Mouse (Mus musculus) liver (tissue): ENCODE data around the gene Klhl29.
"Not testable (repeated sequence)": the region's sequence is repeated elsewhere in the genome, so short reads cannot be mapped to it uniquely, and the experiment has no call there.

ENCODE experiments used
- DNase-seq: peaks from one replicate; pipeline ENCODE4 v3.0.0-alpha.2; 2020; ENCODE audit warnings: mixed read lengths

Gene Klhl29

GRCm38 (mm10) chr12:5353416-5353815, 22.1 kb downstream of the Klhl29 start:
- DNase-seq: no peak

- no peak for DNase-seq
Observed at GRCm38 (mm10) chr12:5352771-5353170, 22.7 kb downstream of the Klhl29 start.

GRCm38 (mm10) chr12:5350491-5351285, 24.8 kb downstream of the Klhl29 start:
- no peak for DNase-seq

DNA sequence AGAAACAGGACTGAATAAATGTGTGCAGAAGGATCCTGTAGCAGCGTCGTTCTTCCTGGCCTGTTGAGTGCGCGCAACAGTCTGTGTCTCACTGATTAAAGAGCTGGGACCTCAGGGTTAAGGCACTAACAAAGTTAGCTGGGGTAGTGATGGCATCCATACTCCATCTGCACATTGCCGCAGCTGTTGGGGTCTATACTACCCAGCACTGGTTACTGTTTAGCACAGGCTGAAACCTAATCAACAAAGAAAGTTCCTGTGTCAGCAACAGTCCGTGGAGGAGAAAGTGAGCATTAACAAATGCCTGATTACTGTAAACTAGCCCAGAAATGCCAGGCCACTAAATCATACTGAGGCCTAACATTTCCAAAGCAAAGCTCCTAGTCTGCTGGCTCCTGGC, 30.4 kb downstream of the Klhl29 start:
- DNase-seq: no peak

DNA sequence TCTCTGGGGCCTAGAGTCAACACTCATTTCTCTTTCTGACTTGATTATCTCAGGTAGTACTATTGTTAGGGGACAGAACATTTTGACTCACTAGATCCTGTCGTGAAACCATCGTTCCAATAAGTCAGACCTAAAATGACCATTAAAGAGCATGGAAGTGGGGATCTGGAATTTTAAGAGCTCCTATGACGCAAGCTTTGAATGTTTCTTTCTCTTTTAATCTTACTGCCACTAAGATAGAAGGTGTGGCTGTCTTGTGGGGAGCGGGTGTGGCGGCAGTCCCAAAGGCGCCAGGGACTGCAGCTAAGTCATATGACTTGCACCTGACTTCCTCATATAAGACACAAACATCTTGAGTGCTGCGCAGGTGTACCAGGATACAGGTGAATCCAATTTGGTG, 31.0 kb downstream of the Klhl29 start:
- not testable (repeated sequence) for DNase-seq

DNA sequence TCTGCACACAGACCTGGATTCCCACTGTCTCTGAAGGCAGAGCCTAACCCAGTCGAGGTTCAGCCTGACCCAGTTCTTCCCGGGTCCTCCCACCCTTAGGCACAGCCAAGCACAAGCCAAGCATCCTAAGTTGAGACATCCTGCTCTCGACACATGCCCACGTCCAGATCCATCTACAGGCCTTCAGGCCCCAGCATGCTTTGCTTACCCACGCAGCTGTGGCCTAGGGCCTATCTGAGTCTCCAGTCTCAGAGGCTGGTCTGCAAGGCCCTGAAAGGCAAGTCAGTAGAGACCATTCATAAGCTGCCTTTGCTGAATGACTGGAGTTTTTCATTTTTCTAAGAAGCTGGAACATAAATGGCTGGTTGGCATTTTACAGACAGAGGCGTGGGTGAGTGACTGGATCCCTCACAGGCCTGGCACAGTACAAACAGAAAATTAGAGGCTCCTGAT, 35.3 kb downstream of the Klhl29 start:
- no peak for DNase-seq

GRCm38 (mm10) chr12:5336927-5337712, 38.4 kb downstream of the Klhl29 start:
- DNase-seq: no peak

- DNase-seq: no peak
Observed at GRCm38 (mm10) chr12:5336331-5336730, 39.2 kb downstream of the Klhl29 start.

DNA sequence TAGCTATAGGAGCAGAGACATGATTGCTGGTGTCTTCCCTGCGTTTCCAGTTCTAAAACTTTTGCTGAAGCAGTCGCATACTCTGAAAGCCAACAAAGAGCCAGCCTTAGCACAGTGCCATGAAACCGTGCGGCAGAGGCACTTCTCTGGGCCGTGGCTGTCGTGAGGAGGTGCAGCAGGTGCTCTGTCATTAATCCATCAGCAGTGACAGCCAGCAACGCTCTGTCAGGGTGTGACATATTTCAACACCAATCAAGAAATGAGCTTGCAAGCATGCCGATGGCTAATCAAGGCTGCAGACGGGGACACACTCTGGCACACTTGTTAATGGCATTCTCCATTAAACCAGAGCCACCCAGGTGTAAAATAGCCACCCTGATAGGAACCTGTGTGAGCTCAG, 40.5 kb downstream of the Klhl29 start:
- no peak for DNase-seq

DNA sequence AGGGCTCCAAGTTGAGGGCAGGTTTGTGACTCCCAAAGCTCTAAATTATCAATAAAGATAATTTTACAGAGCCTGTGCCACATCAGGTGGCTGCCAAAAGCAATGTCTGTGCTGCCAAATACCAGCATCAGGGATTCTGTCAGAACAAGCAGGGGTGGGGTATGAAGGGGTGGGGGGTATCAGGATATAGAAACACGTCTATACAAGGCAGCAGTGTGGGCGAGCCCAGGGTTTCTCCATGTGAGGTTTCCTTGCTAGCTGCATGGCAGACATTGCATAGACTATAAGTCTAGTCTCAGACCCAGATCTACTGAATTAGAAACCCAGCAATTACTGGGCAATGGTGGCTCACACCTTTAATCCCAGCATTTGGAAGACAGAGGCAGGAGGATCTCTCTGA, 41.3 kb downstream of the Klhl29 start:
- no peak for DNase-seq

GRCm38 (mm10) chr12:5331810-5332484, 43.5 kb downstream of the Klhl29 start:
- DNase-seq: no peak

GRCm38 (mm10) chr12:5330496-5331070, 44.9 kb downstream of the Klhl29 start:
- no peak for DNase-seq

- DNase-seq: no peak
Observed at GRCm38 (mm10) chr12:5322444-5323087, 52.9 kb downstream of the Klhl29 start.

DNA sequence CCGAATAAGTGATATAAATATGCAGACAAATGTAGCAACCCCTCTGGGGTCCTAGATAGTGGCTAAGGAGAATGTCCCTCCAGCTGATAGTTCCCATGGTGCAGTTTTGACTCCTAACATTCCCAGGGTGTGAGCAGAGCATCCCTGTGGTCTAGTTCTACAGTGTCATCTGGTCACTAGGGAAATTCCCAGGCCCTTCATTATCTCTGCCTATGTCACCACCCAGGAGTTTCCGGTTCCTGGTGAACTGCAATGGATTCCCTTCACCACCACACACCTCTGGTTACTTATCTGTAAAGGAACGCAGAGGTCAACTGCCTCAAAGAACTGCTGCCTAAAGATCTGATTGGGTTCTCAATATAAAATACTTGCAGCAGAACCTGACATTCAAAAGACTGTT, 54.5 kb downstream of the Klhl29 start:
- no peak for DNase-seq

- no peak for DNase-seq
Observed at GRCm38 (mm10) chr12:5319359-5319973, 56.0 kb downstream of the Klhl29 start.

- no peak for DNase-seq
Observed at GRCm38 (mm10) chr12:5316029-5316567, 59.4 kb downstream of the Klhl29 start.

- DNase-seq: no peak
Observed at GRCm38 (mm10) chr12:5307923-5308322, 67.6 kb downstream of the Klhl29 start.

DNA sequence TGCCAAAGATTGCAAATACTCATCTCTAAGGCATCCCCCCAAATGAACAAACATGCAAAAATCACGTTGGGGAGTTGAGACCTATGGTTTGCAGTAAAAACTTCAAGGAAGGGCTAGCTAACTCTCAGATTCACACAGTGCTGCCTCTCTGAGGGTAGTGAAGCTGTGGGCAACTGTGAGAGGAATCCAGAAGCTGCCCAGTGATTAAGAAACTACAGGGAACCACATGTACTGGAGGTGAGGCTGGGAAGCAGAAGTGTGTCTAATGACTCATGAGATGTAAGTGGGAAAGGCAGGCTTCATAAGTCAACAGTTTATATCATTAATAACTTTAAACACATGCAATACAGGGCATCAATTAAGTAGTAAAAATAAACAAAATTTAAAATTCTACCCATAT, 70.0 kb downstream of the Klhl29 start:
- DNase-seq: no peak

GRCm38 (mm10) chr12:5303912-5304311, 71.6 kb downstream of the Klhl29 start:
- DNase-seq: no peak

- no peak for DNase-seq
Observed at GRCm38 (mm10) chr12:5303100-5303499, 72.4 kb downstream of the Klhl29 start.

DNA sequence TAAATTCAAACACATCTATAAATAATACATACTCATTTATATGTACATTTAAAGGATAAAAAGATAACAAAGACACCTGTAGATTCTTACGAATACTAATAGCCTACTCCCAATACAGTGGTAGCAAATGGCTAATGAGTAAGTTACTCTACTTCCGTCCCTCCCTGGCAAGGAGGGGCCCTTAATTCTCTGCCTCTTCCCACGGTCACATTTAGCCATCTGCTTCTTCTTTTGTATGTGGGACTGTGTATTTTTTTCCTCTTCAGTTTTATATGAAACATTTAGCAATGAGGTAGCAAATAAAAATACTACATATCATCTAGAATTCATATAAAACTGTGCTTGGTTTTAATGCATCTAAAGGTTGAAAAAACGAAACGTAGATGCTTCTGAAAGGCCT, 73.6 kb downstream of the Klhl29 start:
- DNase-seq: no peak

GRCm38 (mm10) chr12:5296422-5296821, 79.1 kb downstream of the Klhl29 start:
- DNase-seq: no peak
